Mouse (Mus musculus) cerebellum, adult 11-12 months (tissue): ENCODE data around the gene Ccser2.

Experiments used
- DNase-seq: peaks from one replicate; pipeline ENCODE4 v3.0.0; 2022

Gene Ccser2

GRCm38 (mm10) chr14:36937080-36937878, 31.3 kb downstream of the Ccser2 start:
- DNase-seq, result no peak

GRCm38 (mm10) chr14:36932638-36933382, 35.8 kb downstream of the Ccser2 start:
- no peak for DNase-seq

GRCm38 (mm10) chr14:36932038-36932437, 36.5 kb downstream of the Ccser2 start:
- DNase-seq, result no peak

GRCm38 (mm10) chr14:36923383-36923782, 45.2 kb downstream of the Ccser2 start:
- no peak for DNase-seq

GRCm38 (mm10) chr14:36921346-36922049, 47.1 kb downstream of the Ccser2 start:
- DNase-seq, result no peak

GRCm38 (mm10) chr14:36919886-36920285, 48.7 kb downstream of the Ccser2 start:
- DNase-seq, result no peak

GRCm38 (mm10) chr14:36919146-36919545, 49.4 kb downstream of the Ccser2 start:
- peak; percentile 51 for DNase-seq

- DNase-seq, result no peak
These were observed 53.4 kb downstream of the Ccser2 start for GRCm38 (mm10) chr14:36915203-36915602.

GRCm38 (mm10) chr14:36914473-36915005, 54.0 kb downstream of the Ccser2 start:
- DNase-seq, result no peak

GRCm38 (mm10) chr14:36911738-36912137, 56.8 kb downstream of the Ccser2 start:
- DNase-seq, result no peak

GRCm38 (mm10) chr14:36905809-36906522, 62.6 kb downstream of the Ccser2 start:
- no peak for DNase-seq

GRCm38 (mm10) chr14:36904206-36904605, 64.4 kb downstream of the Ccser2 start:
- DNase-seq, result no peak

- DNase-seq, result no peak
These were observed 67.7 kb downstream of the Ccser2 start for GRCm38 (mm10) chr14:36900883-36901282.

GRCm38 (mm10) chr14:36894701-36895100, 73.9 kb downstream of the Ccser2 start:
- no peak for DNase-seq

GRCm38 (mm10) chr14:36892762-36893358, 75.7 kb downstream of the Ccser2 start:
- DNase-seq, result no peak

GRCm38 (mm10) chr14:36890130-36890529, 78.4 kb downstream of the Ccser2 start:
- DNase-seq, result no peak

- DNase-seq, result no peak
These were observed 82.9 kb downstream of the Ccser2 start for GRCm38 (mm10) chr14:36885680-36886079.

- no peak for DNase-seq
These were observed 83.5 kb downstream of the Ccser2 start for GRCm38 (mm10) chr14:36885117-36885516.

- DNase-seq, result no peak
These were observed 85.0 kb downstream of the Ccser2 start for GRCm38 (mm10) chr14:36883576-36883975.

GRCm38 (mm10) chr14:36870257-36870656, 98.3 kb downstream of the Ccser2 start:
- no peak for DNase-seq

GRCm38 (mm10) chr14:36868769-36869362, 99.7 kb downstream of the Ccser2 start:
- DNase-seq, result no peak
